Mouse (Mus musculus) forebrain, embryonic 13.5 days (tissue): ENCODE data around the gene Slc25a17. TPM values are rescaled to one million over a fixed set of nuclear protein-coding genes. Genes with fewer than 3 reads are reported as not detected.

Experiments used
- polyA plus RNA-seq: library from polyadenylated mRNA; unstranded; fragments of >200 nt; fragmentation: Nextera tagmentation; extraction: Ambion mirVana; gene quantifications from 2 replicates; pipeline ENCODE4 v1.2.1, GENCODE M21; 2015

The Slc25a17 gene
- polyA plus RNA-seq, 1 experiment from 2014 or later = 130 TPM

Other genes with a start within 250 kb of the Slc25a17 start
- gene Mrtfa, start 170.1 kb downstream of the Slc25a17 start, polyA plus RNA-seq = 21.2 and 23.4 TPM in 2 replicates
- gene Mchr1, start 125.3 kb downstream of the Slc25a17 start, polyA plus RNA-seq = 0.87 and 0.92 TPM in 2 replicates
- 199 and 201 TPM in 2 replicates for gene St13, start 39.3 kb upstream of the Slc25a17 start, polyA plus RNA-seq
- gene Xpnpep3, start 39.3 kb upstream of the Slc25a17 start, polyA plus RNA-seq = 8.4 and 9.5 TPM in 2 replicates
- gene Dnajb7, start 47.5 kb upstream of the Slc25a17 start, polyA plus RNA-seq = 2.0 and 2.2 TPM in 2 replicates
- gene Rbx1, start 105.5 kb upstream of the Slc25a17 start, polyA plus RNA-seq = 581 and 625 TPM in 2 replicates
- gene Ep300, start 224.5 kb upstream of the Slc25a17 start, polyA plus RNA-seq = 19.9 and 20.7 TPM in 2 replicates